Mouse (Mus musculus): ENCODE data around the gene Pdlim3.

DNA sequence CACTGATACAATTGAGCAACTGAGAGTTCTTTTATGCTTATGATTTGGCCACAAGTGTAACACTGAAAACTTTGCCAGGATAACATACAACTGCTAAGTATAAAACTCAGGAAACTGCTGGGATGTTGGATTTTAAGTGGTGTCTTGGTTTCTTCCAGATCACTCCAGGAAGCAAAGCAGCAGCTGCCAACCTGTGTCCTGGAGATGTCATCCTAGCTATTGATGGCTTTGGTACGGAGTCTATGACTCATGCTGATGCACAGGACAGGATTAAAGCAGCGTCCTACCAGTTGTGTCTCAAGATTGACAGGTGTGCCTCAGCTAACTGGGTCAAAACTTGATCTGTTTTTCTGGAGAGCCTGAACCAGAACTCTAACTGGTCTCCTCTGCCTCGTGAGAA, 11.3 kb downstream of the Pdlim3 start:
- TF ChIP-seq CTCF (IDR thresholded peaks at IDR 0.05; ENCODE audit: low read depth, low read length) (no peak), GATA2 (IDR thresholded peaks at IDR 0.05; ENCODE audit: borderline replicate concordance, low read depth, low read length) (no peak)

All from G1E (cell line).